Mouse (Mus musculus): Measurements from ENCODE around the gene Arf3. TPM values are rescaled to one million over a fixed set of nuclear protein-coding genes. Genes with fewer than 3 reads are reported as not detected.
"Not testable (repeated sequence)": the region's sequence is repeated elsewhere in the genome, so short reads cannot be mapped to it uniquely, and the experiment has no call there.

Arf3 gene
- polyA plus RNA-seq (2014; fragmentation: Nextera tagmentation; extraction: Ambion mirVana), result 38.1 and 41.4 TPM in 2 replicates

GRCm38 (mm10) chr15:98762670-98763529 lies at the start of gene Arf3:
TSS of gene Arf3 (minus strand) at chr15:98763214.
- Histone ChIP-seq H3K4me2 (ENCODE audit: low read depth, low read length, severe bottlenecking) (peak within 1 kb of the TSS; percentile 80), H3K27ac (ENCODE audit: low read depth, low read length) (peak within 1 kb of the TSS; percentile 75), H3K9ac (ENCODE audit: low read length) (peak within 1 kb of the TSS; percentile 93), H3K4me3 (ENCODE audit: low read depth, low read length) (peak within 1 kb of the TSS; percentile 98), H3K36me3 (ENCODE audit: control insufficient read depth, insufficient read depth, low read length) (no peaks in the 10 kb centered on the region; the same call in 1 of the 2 replicates), H3K27me3 (ENCODE audit: control insufficient read depth, insufficient read depth, low read length) (peaks cover 14% of the 10 kb centered on the region), H3K9me3 (ENCODE audit: control insufficient read depth, low read length) (no peaks in the 10 kb centered on the region), H3K4me1 (replicated peaks; ENCODE audit: control insufficient read depth, insufficient read depth, low read length) (peaks cover 6% of the 10 kb centered on the region)
- DNase-seq (ENCODE audit: low spot score) (peak; percentile 98), ATAC-seq (replicated peaks; ENCODE audit: low FRiP score) (peak; percentile 95)
- WGBS, result under 1% methylated on average over 59 of the region's 76 CpGs

DNA sequence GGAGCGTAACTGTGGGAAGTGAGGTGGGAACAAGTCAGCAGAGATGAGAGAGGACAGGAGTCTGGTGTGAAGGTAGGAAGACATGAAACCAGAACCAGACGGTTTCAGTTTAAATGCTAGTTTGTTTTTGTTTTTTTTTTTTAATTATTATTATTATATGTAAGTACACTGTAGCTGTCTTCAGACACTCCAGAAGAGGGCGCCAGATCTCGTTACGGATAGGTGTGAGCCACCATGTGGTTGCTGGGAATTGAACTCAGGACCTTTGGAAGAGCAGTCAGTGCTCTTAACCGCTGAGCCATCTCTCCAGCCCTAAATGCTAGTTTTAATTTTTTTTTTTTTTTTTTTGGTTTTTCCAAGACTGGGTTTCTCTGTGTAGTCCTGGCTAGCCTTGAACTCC lies 47.2 kb upstream of the Arf3 start:
- H3K36me3 ChIP-seq (ENCODE audit: control insufficient read depth, insufficient read depth, low read length); H3K4me3 ChIP-seq (ENCODE audit: low read depth, low read length); H3K4me2 ChIP-seq (ENCODE audit: low read depth, low read length, severe bottlenecking); DNase-seq (ENCODE audit: low spot score); ATAC-seq (replicated peaks; ENCODE audit: low FRiP score); H3K9ac ChIP-seq (ENCODE audit: low read length); H3K27ac ChIP-seq (ENCODE audit: low read depth, low read length); H3K9me3 ChIP-seq (ENCODE audit: control insufficient read depth, low read length): not testable (repeated sequence)
- WGBS, result 73% methylated on average over 6 of the region's 6 CpGs
- peaks cover 14% of the 10 kb centered on the region for H3K4me1 ChIP-seq (replicated peaks; ENCODE audit: control insufficient read depth, insufficient read depth, low read length)
- peaks cover 48% of the 10 kb centered on the region for H3K27me3 ChIP-seq (ENCODE audit: control insufficient read depth, insufficient read depth, low read length)

GRCm38 (mm10) chr15:98809390-98809789 lies 46.4 kb upstream of the Arf3 start, which contains the start of gene Ddn:
TSS of gene Ddn (minus strand) at chr15:98809490.
- H3K4me1 ChIP-seq (replicated peaks; ENCODE audit: control insufficient read depth, insufficient read depth, low read length), result peaks cover 14% of the 10 kb centered on the region
- peaks cover 5% of the 10 kb centered on the region; the same call in 1 of the 2 replicates for H3K36me3 ChIP-seq (ENCODE audit: control insufficient read depth, insufficient read depth, low read length)
- 40% methylated on average over 3 of the region's 3 CpGs for WGBS
- H3K4me3 ChIP-seq (ENCODE audit: low read depth, low read length), result no peak within 1 kb of the TSS
- H3K9me3 ChIP-seq (ENCODE audit: control insufficient read depth, low read length), result no peaks in the 10 kb centered on the region
- no peak within 1 kb of the TSS for H3K9ac ChIP-seq (ENCODE audit: low read length)
- no peak for ATAC-seq (replicated peaks; ENCODE audit: low FRiP score)
- no peak within 1 kb of the TSS for H3K4me2 ChIP-seq (ENCODE audit: low read depth, low read length, severe bottlenecking)
- H3K27ac ChIP-seq (ENCODE audit: low read depth, low read length), result no peak within 1 kb of the TSS
- no peak for DNase-seq (ENCODE audit: low spot score)
- peaks cover 57% of the 10 kb centered on the region for H3K27me3 ChIP-seq (ENCODE audit: control insufficient read depth, insufficient read depth, low read length)

DNA sequence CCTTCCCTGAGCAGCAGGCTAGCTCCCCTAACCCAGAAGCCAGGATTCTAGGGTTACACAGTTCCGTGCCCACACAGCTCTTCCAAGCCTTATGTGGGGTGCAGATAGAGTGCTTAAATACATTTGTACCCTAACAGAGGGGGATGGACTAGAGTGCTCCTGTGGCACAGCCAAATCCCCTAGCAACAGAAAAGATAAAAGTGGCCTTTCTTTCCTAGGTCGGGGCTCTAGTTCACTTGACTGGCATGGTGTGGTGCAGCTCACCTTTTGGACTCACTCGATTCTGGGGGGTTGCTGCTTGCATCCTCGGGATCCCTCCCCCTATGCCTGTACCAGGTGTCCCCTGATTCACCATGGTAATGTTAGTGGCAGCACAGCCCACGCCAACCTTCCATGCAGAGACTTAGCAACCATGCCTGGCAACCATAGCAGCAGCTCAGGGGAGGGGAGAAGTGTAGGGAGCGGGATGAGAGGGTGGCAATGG lies 45.7 kb upstream of the Arf3 start:
- Histone ChIP-seq H3K27me3 (ENCODE audit: control insufficient read depth, insufficient read depth, low read length) (peaks cover 64% of the 10 kb centered on the region), H3K4me2 (ENCODE audit: low read depth, low read length, severe bottlenecking) (no peak overlapping the region), H3K4me1 (replicated peaks; ENCODE audit: control insufficient read depth, insufficient read depth, low read length) (peaks cover 14% of the 10 kb centered on the region), H3K27ac (ENCODE audit: low read depth, low read length) (no peak overlapping the region), H3K4me3 (ENCODE audit: low read depth, low read length) (no peak overlapping the region), H3K9me3 (ENCODE audit: control insufficient read depth, low read length) (no peaks in the 10 kb centered on the region), H3K9ac (ENCODE audit: low read length) (no peak overlapping the region), H3K36me3 (ENCODE audit: control insufficient read depth, insufficient read depth, low read length) (no peaks in the 10 kb centered on the region; the same call in 1 of the 2 replicates)
- peak; percentile 57 for DNase-seq (ENCODE audit: low spot score)
- 6% methylated on average over 6 of the region's 6 CpGs for WGBS
- ATAC-seq (replicated peaks; ENCODE audit: low FRiP score), result no peak

DNA sequence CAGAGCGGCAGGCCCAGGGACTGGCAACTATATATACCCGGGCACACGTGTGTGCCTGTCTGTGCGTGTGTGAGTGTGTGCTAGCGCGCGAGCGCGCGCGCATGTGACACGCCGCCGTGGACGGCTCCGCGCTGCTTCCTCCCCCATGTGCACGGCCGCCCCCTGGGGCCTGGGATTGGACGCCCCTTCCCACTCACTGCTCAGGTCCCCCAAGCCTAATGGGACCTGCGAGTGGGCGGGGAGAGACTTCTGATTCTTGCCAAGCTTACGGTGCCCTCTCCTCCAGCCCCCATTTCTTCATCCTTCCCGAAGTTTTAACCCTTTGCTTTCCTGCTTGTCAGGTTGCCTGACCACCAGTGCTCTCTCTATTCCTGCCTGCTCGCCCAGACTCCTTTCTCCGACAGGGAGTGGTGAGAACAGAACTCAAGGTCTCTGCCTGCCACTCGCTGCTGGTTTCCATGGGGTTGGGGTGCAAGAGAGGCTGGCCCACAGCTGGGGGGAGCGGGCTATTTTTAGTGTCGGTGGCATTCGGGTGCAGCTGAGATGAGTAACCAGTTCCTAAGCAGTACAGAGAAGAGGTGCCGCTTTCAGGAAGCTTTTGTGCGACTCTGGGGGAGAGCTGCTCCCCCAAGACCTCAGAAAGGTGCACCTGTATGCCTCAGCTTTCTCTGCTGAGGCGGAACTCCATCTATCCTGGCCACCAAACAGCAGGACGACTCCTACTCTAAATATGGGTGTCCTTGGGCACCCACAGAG lies 45.1 kb upstream of the Arf3 start:
- peak; percentile 65 for DNase-seq (ENCODE audit: low spot score)
- H3K4me1 ChIP-seq (replicated peaks; ENCODE audit: control insufficient read depth, insufficient read depth, low read length), result peaks cover 14% of the 10 kb centered on the region
- H3K9me3 ChIP-seq (ENCODE audit: control insufficient read depth, low read length), result no peaks in the 10 kb centered on the region
- H3K4me3 ChIP-seq (ENCODE audit: low read depth, low read length), result peak overlapping the region; percentile 23
- no peak for ATAC-seq (replicated peaks; ENCODE audit: low FRiP score)
- H3K9ac ChIP-seq (ENCODE audit: low read length), result no peak overlapping the region; the same call in 1 of the 2 replicates
- H3K4me2 ChIP-seq (ENCODE audit: low read depth, low read length, severe bottlenecking), result peak overlapping the region; percentile 48
- no peak overlapping the region for H3K27ac ChIP-seq (ENCODE audit: low read depth, low read length)
- no peaks in the 10 kb centered on the region for H3K36me3 ChIP-seq (ENCODE audit: control insufficient read depth, insufficient read depth, low read length)
- WGBS, result under 1% methylated on average over 34 of the region's 34 CpGs
- H3K27me3 ChIP-seq (ENCODE audit: control insufficient read depth, insufficient read depth, low read length), result peaks cover 70% of the 10 kb centered on the region

DNA sequence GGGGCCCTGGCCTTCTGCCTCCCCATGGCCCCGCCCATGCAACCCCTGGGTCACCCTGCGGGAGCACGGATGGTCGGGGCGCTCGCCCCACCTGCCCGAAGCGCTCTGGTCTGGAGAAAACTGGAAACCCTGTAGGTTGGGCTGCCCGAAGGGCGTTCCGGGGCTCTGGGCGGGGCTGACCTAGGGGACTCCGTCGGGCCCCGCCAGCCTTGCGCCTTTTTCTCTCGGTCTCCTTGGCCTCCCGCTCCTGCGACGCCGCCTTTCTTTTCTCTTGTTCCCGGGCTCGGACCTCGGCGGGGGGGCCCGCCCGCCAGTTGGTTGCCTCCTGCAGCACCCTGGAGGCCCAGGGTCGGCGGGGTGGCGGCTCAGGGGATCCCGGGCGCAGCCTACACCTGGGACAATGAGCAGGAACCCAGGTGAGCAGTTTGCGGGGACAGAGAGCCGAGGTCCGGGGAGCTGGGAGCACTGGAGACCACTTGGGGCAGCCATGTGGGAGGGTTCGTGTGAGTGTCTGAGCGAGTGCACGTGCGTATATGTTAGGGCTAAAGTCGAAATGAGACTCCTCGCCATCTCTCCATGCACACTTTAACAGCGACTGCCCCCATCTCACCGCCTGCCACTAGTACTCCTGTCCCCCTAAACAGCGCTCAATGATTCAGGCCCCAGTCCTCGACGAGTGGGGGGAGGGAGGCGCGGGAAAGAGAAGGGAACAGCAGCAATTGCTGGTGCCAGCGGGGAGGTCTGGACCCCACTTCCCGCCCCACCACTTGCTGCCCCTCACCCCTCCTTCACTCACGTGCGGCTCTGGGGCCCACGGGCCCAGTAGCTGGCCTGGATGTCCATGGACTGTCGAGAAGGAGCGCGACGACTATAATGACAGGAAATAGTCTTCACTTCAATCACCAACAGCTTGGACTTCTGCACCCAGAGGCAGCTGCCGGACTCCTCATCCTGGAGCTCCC lies 44.1 kb upstream of the Arf3 start:
- Histone ChIP-seq H3K4me3 (ENCODE audit: low read depth, low read length) (peak overlapping the region; percentile 23), H3K27ac (ENCODE audit: low read depth, low read length) (no peak overlapping the region), H3K4me1 (replicated peaks; ENCODE audit: control insufficient read depth, insufficient read depth, low read length) (peaks cover 14% of the 10 kb centered on the region), H3K9me3 (ENCODE audit: control insufficient read depth, low read length) (no peaks in the 10 kb centered on the region), H3K27me3 (ENCODE audit: control insufficient read depth, insufficient read depth, low read length) (peaks cover 79% of the 10 kb centered on the region), H3K4me2 (ENCODE audit: low read depth, low read length, severe bottlenecking) (peak overlapping the region; percentile 48; the same call in 1 of the 2 replicates), H3K9ac (ENCODE audit: low read length) (no peak overlapping the region), H3K36me3 (ENCODE audit: control insufficient read depth, insufficient read depth, low read length) (no peaks in the 10 kb centered on the region)
- DNase-seq (ENCODE audit: low spot score) (peak; percentile 72), ATAC-seq (replicated peaks; ENCODE audit: low FRiP score) (no peak)
- WGBS, result under 1% methylated on average over 56 of the region's 58 CpGs

- no peak for ATAC-seq (replicated peaks; ENCODE audit: low FRiP score)
- H3K36me3 ChIP-seq (ENCODE audit: control insufficient read depth, insufficient read depth, low read length), result no peaks in the 10 kb centered on the region
- H3K9me3 ChIP-seq (ENCODE audit: control insufficient read depth, low read length), result no peaks in the 10 kb centered on the region
- no peak overlapping the region for H3K9ac ChIP-seq (ENCODE audit: low read length)
- peak overlapping the region; percentile 11; the same call in 1 of the 2 replicates for H3K4me3 ChIP-seq (ENCODE audit: low read depth, low read length)
- 2% methylated on average over 30 of the region's 30 CpGs for WGBS
- peaks cover 87% of the 10 kb centered on the region for H3K27me3 ChIP-seq (ENCODE audit: control insufficient read depth, insufficient read depth, low read length)
- peak; percentile 58 for DNase-seq (ENCODE audit: low spot score)
- peaks cover 14% of the 10 kb centered on the region for H3K4me1 ChIP-seq (replicated peaks; ENCODE audit: control insufficient read depth, insufficient read depth, low read length)
- no peak overlapping the region for H3K27ac ChIP-seq (ENCODE audit: low read depth, low read length)
- H3K4me2 ChIP-seq (ENCODE audit: low read depth, low read length, severe bottlenecking), result peak overlapping the region; percentile 2; the same call in 1 of the 2 replicates
Observed at GRCm38 (mm10) chr15:98806071-98806808, 43.2 kb upstream of the Arf3 start.
